ENCODE assay signal across 8 mouse cellular contexts in genomic region chr13:34148181-34148580, GRCm38 (mm10). TPM values are rescaled to one million over a fixed set of nuclear protein-coding genes. Genes with fewer than 3 reads are reported as not detected.
DNase-seq lines count a peak whose midpoint lies in the region; ATAC-seq and TF ChIP-seq lines count a peak whose summit lies in the region.

No protein-coding gene starts in this region.

- H3K4me3 ChIP-seq in heart, adult 2 months, result no peak overlapping the region
- peak overlapping the region; percentile 73; the same call in 1 of the 2 replicates for H3K4me3 ChIP-seq in E14TG2a.4 (replicated peaks; ENCODE audit: low read length)
- no peak overlapping the region for H3K4me3 ChIP-seq in heart, embryonic 15.5 days
- peak overlapping the region; percentile 51 for H3K4me3 ChIP-seq in midbrain, embryonic 10.5 days

- 76% methylated on average over 3 of the region's 3 CpGs for WGBS in heart, adult 2 months
- WGBS in heart, embryonic 15.5 days, result 75% methylated on average over 3 of the region's 3 CpGs
- whole genome bisulfite sequencing in midbrain, embryonic 10.5 days, result 57% methylated on average over 3 of the region's 3 CpGs

- H3K27me3 ChIP-seq in heart, adult 2 months (ENCODE audit: control insufficient read depth, insufficient read depth, low read length), result no peaks in the 10 kb centered on the region
- H3K27me3 ChIP-seq in E14TG2a.4 (ENCODE audit: insufficient read depth, low read length), result no peaks in the 10 kb centered on the region
- H3K27me3 ChIP-seq in heart, embryonic 15.5 days, result no peaks in the 10 kb centered on the region
- no peaks in the 10 kb centered on the region for H3K27me3 ChIP-seq in midbrain, embryonic 10.5 days (ENCODE audit: low read depth, poor library complexity, severe bottlenecking)

- no peak for ATAC-seq in heart, embryonic 15.5 days (replicated peaks; ENCODE audit: insufficient number of reproducible peaks, insufficient read depth, low FRiP score, low read depth)
- ATAC-seq in granulocyte monocyte progenitor cell, adult 5-6 weeks (replicated peaks; ENCODE audit: poor library complexity, severe bottlenecking), result no peak

- TF ChIP-seq CTCF in heart, adult 2 months (IDR thresholded peaks at IDR 0.05), result no peak
- TF ChIP-seq CTCF in E14TG2a.4 (conservative IDR thresholded peaks at IDR 0.05; ENCODE audit: low read length), result no peak

- no peak overlapping the region for H3K9ac ChIP-seq in heart, adult 2 months (ENCODE audit: low read depth, low read length)
- H3K9ac ChIP-seq in heart, embryonic 15.5 days, result no peak overlapping the region

- no peaks in the 10 kb centered on the region for H3K9me3 ChIP-seq in E14TG2a.4 (ENCODE audit: low read length)
- H3K9me3 ChIP-seq in heart, embryonic 15.5 days (replicated peaks), result no peaks in the 10 kb centered on the region
- H3K9me3 ChIP-seq in midbrain, embryonic 10.5 days (replicated peaks), result no peaks in the 10 kb centered on the region

- TF ChIP-seq EP300 in heart, adult 2 months (IDR thresholded peaks at IDR 0.05; ENCODE audit: insufficient read depth, low read depth, low read length), result no peak

- H3K36me3 ChIP-seq in heart, adult 2 months (ENCODE audit: control insufficient read depth, insufficient read depth, low read length), result no peaks in the 10 kb centered on the region
- no peaks in the 10 kb centered on the region for H3K36me3 ChIP-seq in E14TG2a.4 (ENCODE audit: insufficient read depth, low read length)
- no peaks in the 10 kb centered on the region for H3K36me3 ChIP-seq in heart, embryonic 15.5 days
- H3K36me3 ChIP-seq in midbrain, embryonic 10.5 days, result no peaks in the 10 kb centered on the region

- H3K79me2 ChIP-seq in heart, adult 2 months (replicated peaks; ENCODE audit: control insufficient read depth, insufficient read depth, low read length), result no peaks in the 10 kb centered on the region

- DNase-seq in heart, adult 2 months, result no peak
- DNase-seq in heart, postnatal 36 days, result no peak
- DNase-seq in midbrain, embryonic 10.5 days (ENCODE audit: low spot score), result no peak
- DNase-seq in spleen, adult 12 weeks (ENCODE audit: low spot score), result no peak
- DNase-seq in frontal cortex, postnatal 36 days (ENCODE audit: low spot score in 2 of 2), result no peak

- peak overlapping the region; percentile 73 for H3K27ac ChIP-seq in heart, adult 2 months
- H3K27ac ChIP-seq in heart, embryonic 15.5 days, result peak overlapping the region; percentile 85
- H3K27ac ChIP-seq in midbrain, embryonic 10.5 days (replicated peaks), result peak overlapping the region; percentile 97

- H3K4me2 ChIP-seq in heart, embryonic 15.5 days, result peak overlapping the region; percentile 70; the same call in 1 of the 2 replicates

- peaks cover 7% of the 10 kb centered on the region for H3K4me1 ChIP-seq in heart, adult 2 months (ENCODE audit: control insufficient read depth, insufficient read depth, low read length)
- peaks cover 76% of the 10 kb centered on the region for H3K4me1 ChIP-seq in E14TG2a.4 (replicated peaks; ENCODE audit: low read depth, low read length)
- H3K4me1 ChIP-seq in heart, embryonic 15.5 days (replicated peaks), result peaks cover 29% of the 10 kb centered on the region
- peaks cover 63% of the 10 kb centered on the region for H3K4me1 ChIP-seq in midbrain, embryonic 10.5 days

- no peak for TF ChIP-seq POLR2A in heart, adult 2 months (IDR thresholded peaks at IDR 0.05; ENCODE audit: insufficient read depth, low read depth, low read length)

- intact Hi-C loops in heart, adult 2 months (cut with DNase I), result loop anchor here (2.0 kb wide), 1 partner anchor 47 kb away; no protein-coding TSS in a partner anchor
- intact Hi-C loops in heart, postnatal 36 days (cut with DNase I), result no loop called here

RNA-seq across cellular contexts. Expression of gene Psmg4, which starts 14.6 kb away (rescaled TPM):
- total RNA-seq in heart, adult 2 months (2021), result 10 to 100 TPM; 23.1 to 29.0 TPM
- polyA plus RNA-seq in heart, adult 2 months (2012; rRNA removed), result 32.2 and 51.2 TPM in 2 replicates
- 10 to 100 TPM; 28.3 to 30.9 TPM for total RNA-seq in heart, postnatal 36 days (2021)
- 65.3 and 76.5 TPM in 2 replicates for polyA plus RNA-seq in heart, embryonic 15.5 days (2015; fragmentation: Nextera tagmentation; extraction: Ambion mirVana)
- 122 and 124 TPM in 2 replicates for polyA plus RNA-seq in midbrain, embryonic 10.5 days (2016; fragmentation: Nextera tagmentation; extraction: Ambion mirVana)
- total RNA-seq in granulocyte monocyte progenitor cell, adult 5-6 weeks (2014; fragmentation: Nextera tagmentation), result 50.2 and 81.2 TPM in 2 replicates
- 181 and 240 TPM in 2 replicates for total RNA-seq in granulocyte monocyte progenitor cell, adult 5-6 weeks (2017)

RNA-seq across cellular contexts. Expression of gene Tubb2b, which starts 17.9 kb away (rescaled TPM):
- 1 to 10 TPM; 2.6 to 5.3 TPM for total RNA-seq in heart, adult 2 months (2021)
- 6.2 and 7.8 TPM in 2 replicates for polyA plus RNA-seq in heart, adult 2 months (2012; rRNA removed)
- 1 to 10 TPM; 4.4 to 5.6 TPM for total RNA-seq in heart, postnatal 36 days (2021)
- polyA plus RNA-seq in heart, embryonic 15.5 days (2015; fragmentation: Nextera tagmentation; extraction: Ambion mirVana), result 36.0 and 42.3 TPM in 2 replicates
- polyA plus RNA-seq in midbrain, embryonic 10.5 days (2016; fragmentation: Nextera tagmentation; extraction: Ambion mirVana), result 202 and 279 TPM in 2 replicates
- total RNA-seq in granulocyte monocyte progenitor cell, adult 5-6 weeks (2014; fragmentation: Nextera tagmentation), result not detected in 2 replicates
- total RNA-seq in granulocyte monocyte progenitor cell, adult 5-6 weeks (2017), result not detected in 2 replicates

Comparison
In these comparisons a context has a peak if more than half of its experiments do, and no peak if none do; other contexts are left out.
1. H3K4me3 ChIP-seq: peak in E14TG2a.4 (single experiment) and midbrain, embryonic 10.5 days (single experiment); none in heart, adult 2 months (single experiment) and heart, embryonic 15.5 days (single experiment).
2. Peak in every context shown above with its lines, with median percentiles within 50 percentile points of each other: H3K27ac ChIP-seq.